Mouse (Mus musculus) brain, embryonic 14.5 days (tissue): ENCODE data around the gene Agmo.

Experiments
- CTCF ChIP-seq: fragments of 200-500 bp; IDR thresholded peaks from 2 replicates; pipeline ENCODE4 v1.5.1; 2012; ENCODE audit warnings: inconsistent platforms, mild to moderate bottlenecking, moderate library complexity, borderline replicate concordance; ENCODE audit not compliant: insufficient read depth, insufficient read length; ENCODE audit errors: extremely low read depth
- POLR2A ChIP-seq: fragments of 200-500 bp; IDR thresholded peaks from 2 replicates; pipeline ENCODE4 v1.6.1; 2012; ENCODE audit warnings: mild to moderate bottlenecking, inconsistent platforms, borderline replicate concordance; ENCODE audit not compliant: poor library complexity, insufficient read depth, insufficient read length, severe bottlenecking; ENCODE audit errors: extremely low read depth

GRCm38 (mm10) chr12:37445255-37445654, 203.8 kb downstream of the Agmo start:
- no peak for TF ChIP-seq POLR2A
- TF ChIP-seq CTCF, result no peak
